Mouse (Mus musculus): ENCODE data around the gene Otoa. TPM values are rescaled to one million over a fixed set of nuclear protein-coding genes. Genes with fewer than 3 reads are reported as not detected.

Gene Otoa
- polyA plus RNA-seq, 1 experiment from 2014 or later, result not detected

DNA sequence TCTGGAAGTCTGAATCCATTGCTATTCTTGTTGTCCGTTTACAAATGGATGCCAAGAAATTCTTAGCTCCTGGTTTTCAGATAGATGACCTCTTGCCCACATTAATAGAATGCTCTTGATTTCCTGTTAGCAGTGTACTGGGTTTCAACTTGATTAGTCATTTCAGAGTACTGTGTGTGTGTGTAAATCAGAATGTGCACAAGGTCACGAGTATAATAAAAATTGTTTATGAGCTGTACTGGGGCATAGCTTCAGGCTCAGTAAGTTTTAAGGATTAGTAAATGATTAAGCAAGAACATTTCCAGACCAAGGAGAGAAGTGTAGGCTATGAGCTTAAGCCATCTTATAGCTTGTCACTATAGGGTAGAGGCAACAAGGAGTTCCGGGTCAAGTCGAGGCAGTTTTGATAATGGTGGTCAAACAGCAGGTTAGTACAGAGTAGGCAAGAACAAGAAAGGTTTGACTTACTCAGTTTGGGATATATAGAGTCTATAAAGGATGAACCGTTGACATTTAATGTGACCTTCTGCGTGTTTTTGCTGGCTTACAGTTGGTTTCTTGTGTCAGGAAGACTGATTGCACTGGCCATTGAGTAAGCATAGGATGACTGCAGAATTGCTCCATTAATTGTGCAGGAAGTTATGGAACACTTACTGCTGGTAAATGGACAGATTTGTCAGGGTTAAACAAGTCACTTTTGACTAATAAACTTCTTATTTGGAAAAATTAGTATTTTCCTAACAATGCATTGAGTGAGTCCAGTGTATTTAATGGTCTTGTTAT is 35.6 kb upstream of the Otoa start:
- H3K4me3 ChIP-seq (ENCODE audit: low read length), result no peak overlapping the region
- 61% methylated on average over 6 of the region's 6 CpGs for WGBS
- no peaks in the 10 kb centered on the region for H3K27me3 ChIP-seq (ENCODE audit: control insufficient read depth, insufficient read depth, low read length)
- no peak overlapping the region for H3K9ac ChIP-seq (ENCODE audit: low read depth, low read length)
- H3K4me1 ChIP-seq (ENCODE audit: control insufficient read depth, insufficient read depth, low read length), result peaks cover 13% of the 10 kb centered on the region
- H3K27ac ChIP-seq (ENCODE audit: low read depth, low read length), result no peak overlapping the region
- peaks cover 1% of the 10 kb centered on the region; the same call in 1 of the 2 replicates for H3K36me3 ChIP-seq (ENCODE audit: control insufficient read depth, insufficient read depth, low read length)
- peak; percentile 67; the same call in 1 of the 2 replicates for ATAC-seq (ENCODE audit: low FRiP score, low TSS enrichment)
- no peaks in the 10 kb centered on the region; the same call in 1 of the 2 replicates for H3K9me3 ChIP-seq (ENCODE audit: control insufficient read depth, low read length)
- H3K4me2 ChIP-seq (replicated peaks; ENCODE audit: low read depth, low read length), result no peak overlapping the region

DNA sequence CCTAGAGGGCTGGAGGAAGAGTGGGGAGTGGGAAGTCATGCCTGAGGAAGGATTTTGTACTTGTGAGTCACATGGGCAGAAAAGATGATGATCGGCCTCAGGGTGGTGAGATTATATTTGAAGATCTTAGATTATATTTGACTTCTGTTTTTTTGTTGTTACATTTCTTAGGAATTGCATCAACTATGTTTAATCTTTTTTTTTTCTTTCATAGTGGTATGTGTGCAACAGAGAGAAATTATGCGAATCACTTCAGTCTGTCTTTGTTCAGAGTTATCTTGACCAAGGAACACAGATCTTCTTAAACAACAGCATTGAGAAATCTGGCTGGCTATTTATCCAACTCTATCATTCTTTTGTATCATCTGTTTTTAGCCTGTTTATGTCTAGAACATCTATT is 33.8 kb upstream of the Otoa start:
- H3K36me3 ChIP-seq (ENCODE audit: control insufficient read depth, insufficient read depth, low read length), result peaks cover 10% of the 10 kb centered on the region
- no peak overlapping the region for H3K27ac ChIP-seq (ENCODE audit: low read depth, low read length)
- 93% methylated on average over 2 of the region's 2 CpGs for WGBS

DNA sequence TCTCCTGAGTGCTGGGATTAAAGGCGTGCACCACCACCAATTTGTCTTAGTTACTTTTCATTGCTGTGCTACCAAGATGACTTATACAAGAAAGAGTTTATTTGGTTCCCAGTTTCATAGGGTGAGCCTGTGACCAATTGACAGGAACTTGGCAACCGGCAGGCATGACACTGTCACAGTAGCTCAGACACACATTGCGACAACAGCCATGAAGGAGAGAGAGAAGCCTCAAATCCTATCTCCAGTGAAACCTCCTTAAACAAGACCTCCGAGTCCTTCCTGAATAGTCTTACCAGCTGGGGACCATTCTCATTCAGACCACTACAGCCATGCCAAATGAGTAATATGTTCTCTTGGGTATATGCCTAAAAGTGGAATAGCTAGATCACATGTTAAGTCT is 28.4 kb upstream of the Otoa start:
- Histone ChIP-seq H3K27me3 (ENCODE audit: control insufficient read depth, insufficient read depth, low read length) (no peaks in the 10 kb centered on the region), H3K9ac (ENCODE audit: low read depth, low read length) (no peak overlapping the region), H3K4me1 (ENCODE audit: control insufficient read depth, insufficient read depth, low read length) (no peaks in the 10 kb centered on the region), H3K9me3 (ENCODE audit: control insufficient read depth, low read length) (no peaks in the 10 kb centered on the region), H3K27ac (ENCODE audit: low read depth, low read length) (no peak overlapping the region), H3K4me2 (replicated peaks; ENCODE audit: low read depth, low read length) (no peak overlapping the region), H3K4me3 (ENCODE audit: low read length) (no peak overlapping the region), H3K36me3 (ENCODE audit: control insufficient read depth, insufficient read depth, low read length) (peaks cover 44% of the 10 kb centered on the region)
- 85% methylated on average over 4 of the region's 4 CpGs for WGBS
- ATAC-seq (ENCODE audit: low FRiP score, low TSS enrichment), result no peak

More for the DNA sequence above, 33.8 kb upstream of the Otoa start:
- no peak overlapping the region for H3K4me2 ChIP-seq (replicated peaks; ENCODE audit: low read depth, low read length)
- no peak for ATAC-seq (ENCODE audit: low FRiP score, low TSS enrichment)
- H3K9ac ChIP-seq (ENCODE audit: low read depth, low read length), result no peak overlapping the region
- H3K4me1 ChIP-seq (ENCODE audit: control insufficient read depth, insufficient read depth, low read length), result peaks cover 13% of the 10 kb centered on the region
- no peak overlapping the region for H3K4me3 ChIP-seq (ENCODE audit: low read length)
- no peaks in the 10 kb centered on the region for H3K27me3 ChIP-seq (ENCODE audit: control insufficient read depth, insufficient read depth, low read length)
- H3K9me3 ChIP-seq (ENCODE audit: control insufficient read depth, low read length), result no peaks in the 10 kb centered on the region; the same call in 1 of the 2 replicates

DNA sequence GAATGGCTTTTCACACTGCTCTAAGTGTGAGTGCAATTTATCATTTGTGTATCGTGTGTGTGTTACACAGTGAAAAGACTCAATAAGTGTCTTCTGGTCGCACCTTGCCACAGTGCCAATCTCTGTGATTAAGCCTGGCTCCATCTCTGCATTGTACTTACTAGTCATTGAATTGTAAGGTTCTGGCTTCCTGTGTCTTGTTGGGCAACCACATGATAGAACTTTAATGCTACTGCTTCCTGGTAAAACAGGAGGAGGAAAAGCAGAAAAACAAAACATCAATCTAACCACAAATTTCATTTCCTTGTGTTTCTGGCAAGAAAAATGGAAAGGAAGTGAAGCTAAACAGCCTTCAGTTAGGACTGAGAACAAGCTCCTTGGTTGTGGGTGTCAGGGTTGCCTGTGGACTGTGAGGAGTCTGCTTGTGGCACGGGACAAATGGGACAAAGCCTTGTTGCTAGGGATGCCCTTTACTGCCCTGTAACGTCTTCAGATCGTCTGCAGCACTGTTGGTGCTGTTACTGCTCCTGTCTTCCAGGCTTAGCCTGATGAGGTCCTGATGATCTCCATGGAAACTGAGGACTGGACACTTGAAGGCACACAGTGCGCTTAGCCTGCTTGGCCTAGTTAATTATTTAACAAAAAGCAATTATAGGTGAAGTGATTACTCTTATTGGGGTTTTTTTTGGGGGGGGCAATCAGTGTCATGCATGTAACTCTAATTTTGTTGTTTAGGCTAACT is 21.8 kb upstream of the Otoa start:
- H3K9me3 ChIP-seq (ENCODE audit: control insufficient read depth, low read length), result no peaks in the 10 kb centered on the region
- 0 out of 2 replicates have a peak, but pooled peaks have one; percentile 43 for ATAC-seq (ENCODE audit: low FRiP score, low TSS enrichment)
- WGBS, result 48% methylated on average over 6 of the region's 6 CpGs
- no peak overlapping the region for H3K9ac ChIP-seq (ENCODE audit: low read depth, low read length)
- H3K27me3 ChIP-seq (ENCODE audit: control insufficient read depth, insufficient read depth, low read length), result no peaks in the 10 kb centered on the region
- H3K27ac ChIP-seq (ENCODE audit: low read depth, low read length), result no peak overlapping the region
- H3K4me2 ChIP-seq (replicated peaks; ENCODE audit: low read depth, low read length), result no peak overlapping the region
- peaks cover 48% of the 10 kb centered on the region for H3K36me3 ChIP-seq (ENCODE audit: control insufficient read depth, insufficient read depth, low read length)
- no peak overlapping the region for H3K4me3 ChIP-seq (ENCODE audit: low read length)
- H3K4me1 ChIP-seq (ENCODE audit: control insufficient read depth, insufficient read depth, low read length), result no peaks in the 10 kb centered on the region

DNA sequence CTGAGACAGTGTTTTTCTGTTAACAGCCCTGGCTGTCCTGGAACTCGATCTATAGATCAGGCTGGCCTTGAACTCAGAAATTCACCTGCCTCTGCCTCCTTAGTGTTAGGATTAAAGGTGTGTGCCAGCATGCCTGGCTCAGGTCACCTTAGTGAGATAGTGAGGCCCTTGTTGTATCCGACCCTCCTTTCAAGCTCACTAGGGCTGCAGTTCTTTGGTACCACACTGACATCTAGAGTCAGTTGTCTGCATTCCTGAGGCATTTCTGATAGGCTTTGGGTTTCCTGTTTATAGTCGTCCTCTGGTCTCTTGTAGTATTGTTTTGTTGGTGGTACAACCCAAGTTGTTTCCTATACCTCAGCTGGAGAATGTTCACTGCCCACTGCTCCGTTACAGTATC is 17.1 kb upstream of the Otoa start:
- no peak overlapping the region for H3K9ac ChIP-seq (ENCODE audit: low read depth, low read length)
- no peak overlapping the region for H3K4me2 ChIP-seq (replicated peaks; ENCODE audit: low read depth, low read length)
- no peaks in the 10 kb centered on the region for H3K27me3 ChIP-seq (ENCODE audit: control insufficient read depth, insufficient read depth, low read length)
- peaks cover 25% of the 10 kb centered on the region for H3K36me3 ChIP-seq (ENCODE audit: control insufficient read depth, insufficient read depth, low read length)
- ATAC-seq (ENCODE audit: low FRiP score, low TSS enrichment), result peak; percentile 52; the same call in 1 of the 2 replicates
- no peaks in the 10 kb centered on the region for H3K4me1 ChIP-seq (ENCODE audit: control insufficient read depth, insufficient read depth, low read length)
- no peaks in the 10 kb centered on the region for H3K9me3 ChIP-seq (ENCODE audit: control insufficient read depth, low read length)
- H3K4me3 ChIP-seq (ENCODE audit: low read length), result no peak overlapping the region
- 68% methylated on average over 4 of the region's 4 CpGs for WGBS
- H3K27ac ChIP-seq (ENCODE audit: low read depth, low read length), result no peak overlapping the region

DNA sequence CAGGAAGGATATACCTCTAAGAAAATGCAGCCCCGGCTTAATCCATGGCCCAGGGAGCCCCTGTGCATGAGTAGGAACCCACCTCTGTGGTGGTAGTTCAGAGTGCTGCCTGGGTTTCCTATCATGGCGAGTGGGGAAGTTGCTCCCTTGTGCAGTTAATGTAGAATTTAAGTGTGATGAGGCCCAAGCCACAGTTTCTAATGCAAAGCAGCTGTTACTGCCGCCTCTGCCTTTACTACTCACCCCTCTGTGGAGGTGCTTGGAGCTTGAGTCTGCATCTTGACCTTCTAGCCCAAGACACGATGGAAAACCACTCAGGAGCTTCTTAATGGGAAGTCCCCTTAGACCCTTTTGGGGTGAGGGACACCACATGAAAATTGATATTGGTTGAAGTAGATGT is 10.2 kb upstream of the Otoa start:
- no peaks in the 10 kb centered on the region for H3K27me3 ChIP-seq (ENCODE audit: control insufficient read depth, insufficient read depth, low read length)
- H3K36me3 ChIP-seq (ENCODE audit: control insufficient read depth, insufficient read depth, low read length), result peaks cover 38% of the 10 kb centered on the region
- H3K4me1 ChIP-seq (ENCODE audit: control insufficient read depth, insufficient read depth, low read length), result peaks cover 5% of the 10 kb centered on the region; the same call in 1 of the 2 replicates
- no peak overlapping the region for H3K27ac ChIP-seq (ENCODE audit: low read depth, low read length)
- no peaks in the 10 kb centered on the region for H3K9me3 ChIP-seq (ENCODE audit: control insufficient read depth, low read length)
- H3K4me2 ChIP-seq (replicated peaks; ENCODE audit: low read depth, low read length), result no peak overlapping the region
- no peak for ATAC-seq (ENCODE audit: low FRiP score, low TSS enrichment)
- WGBS, result 85% methylated on average over 4 of the region's 4 CpGs
- H3K4me3 ChIP-seq (ENCODE audit: low read length), result no peak overlapping the region
- no peak overlapping the region for H3K9ac ChIP-seq (ENCODE audit: low read depth, low read length)

DNA sequence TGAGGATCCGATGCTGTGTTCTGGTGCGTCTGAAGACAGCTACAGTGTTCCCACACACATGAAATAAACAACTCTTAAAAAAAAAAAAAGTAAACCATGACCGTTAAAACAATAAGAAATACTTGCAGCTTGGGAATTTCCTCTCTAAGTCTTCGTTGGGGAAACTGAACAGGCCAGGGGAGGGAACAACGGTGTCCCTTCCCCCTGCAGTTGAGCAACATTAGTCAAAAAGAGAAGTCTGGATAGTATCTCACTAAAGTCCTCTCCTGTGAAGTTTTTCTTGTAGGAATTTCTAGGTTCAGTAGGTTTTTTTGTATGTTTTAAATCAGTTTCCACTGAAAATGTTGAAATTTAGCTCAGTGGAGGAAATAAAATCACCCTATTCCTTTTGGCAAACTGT is 8.9 kb upstream of the Otoa start:
- H3K36me3 ChIP-seq (ENCODE audit: control insufficient read depth, insufficient read depth, low read length), result peaks cover 51% of the 10 kb centered on the region
- no peak for ATAC-seq (ENCODE audit: low FRiP score, low TSS enrichment)
- no peak overlapping the region for H3K9ac ChIP-seq (ENCODE audit: low read depth, low read length)
- H3K27ac ChIP-seq (ENCODE audit: low read depth, low read length), result no peak overlapping the region
- WGBS, result 81% methylated on average over 5 of the region's 5 CpGs
- H3K4me2 ChIP-seq (replicated peaks; ENCODE audit: low read depth, low read length), result no peak overlapping the region
- no peaks in the 10 kb centered on the region for H3K27me3 ChIP-seq (ENCODE audit: control insufficient read depth, insufficient read depth, low read length)
- H3K4me1 ChIP-seq (ENCODE audit: control insufficient read depth, insufficient read depth, low read length), result peaks cover 5% of the 10 kb centered on the region; the same call in 1 of the 2 replicates
- H3K4me3 ChIP-seq (ENCODE audit: low read length), result no peak overlapping the region
- no peaks in the 10 kb centered on the region for H3K9me3 ChIP-seq (ENCODE audit: control insufficient read depth, low read length)

DNA sequence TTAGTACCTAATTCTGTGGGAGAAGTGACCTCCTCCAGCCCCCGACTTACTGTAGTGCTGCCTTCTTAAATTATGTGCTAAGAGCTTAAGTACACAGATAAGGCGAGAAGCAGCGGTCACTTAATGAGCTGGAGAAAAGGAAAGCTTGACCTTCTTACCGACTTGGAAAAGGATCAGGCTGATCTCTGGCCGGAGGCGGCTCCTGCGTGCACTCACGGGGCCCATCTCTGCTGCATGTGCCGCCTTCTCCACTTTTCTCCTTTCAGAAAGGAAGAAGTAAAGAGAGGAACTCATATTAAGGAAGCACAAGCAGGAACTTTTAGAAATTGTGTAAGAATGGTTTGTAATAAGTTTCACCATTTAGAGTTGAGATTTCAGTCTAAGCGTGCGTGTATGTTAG is 7.2 kb upstream of the Otoa start, which contains the start of gene Igsf6:
Gene Igsf6, minus strand, starts transcription at position 292 of the 400 bp plus-strand sequence.
- no peak for ATAC-seq (ENCODE audit: low FRiP score, low TSS enrichment)
- H3K27ac ChIP-seq (ENCODE audit: low read depth, low read length), result peak within 1 kb of the TSS; percentile 26; the same call in 1 of the 2 replicates
- H3K4me1 ChIP-seq (ENCODE audit: control insufficient read depth, insufficient read depth, low read length), result peaks cover 5% of the 10 kb centered on the region; the same call in 1 of the 2 replicates
- H3K9ac ChIP-seq (ENCODE audit: low read depth, low read length), result no peak within 1 kb of the TSS
- no peak within 1 kb of the TSS for H3K4me3 ChIP-seq (ENCODE audit: low read length)
- 35% methylated on average over 11 of the region's 11 CpGs for WGBS
- H3K9me3 ChIP-seq (ENCODE audit: control insufficient read depth, low read length), result no peaks in the 10 kb centered on the region
- no peak within 1 kb of the TSS for H3K4me2 ChIP-seq (replicated peaks; ENCODE audit: low read depth, low read length)
- peaks cover 55% of the 10 kb centered on the region for H3K36me3 ChIP-seq (ENCODE audit: control insufficient read depth, insufficient read depth, low read length)
- no peaks in the 10 kb centered on the region for H3K27me3 ChIP-seq (ENCODE audit: control insufficient read depth, insufficient read depth, low read length)

All from kidney, embryonic 14.5 days (tissue).